Comparison of ENCODE assay signal across 19 mouse cellular contexts in the genomic region with DNA sequence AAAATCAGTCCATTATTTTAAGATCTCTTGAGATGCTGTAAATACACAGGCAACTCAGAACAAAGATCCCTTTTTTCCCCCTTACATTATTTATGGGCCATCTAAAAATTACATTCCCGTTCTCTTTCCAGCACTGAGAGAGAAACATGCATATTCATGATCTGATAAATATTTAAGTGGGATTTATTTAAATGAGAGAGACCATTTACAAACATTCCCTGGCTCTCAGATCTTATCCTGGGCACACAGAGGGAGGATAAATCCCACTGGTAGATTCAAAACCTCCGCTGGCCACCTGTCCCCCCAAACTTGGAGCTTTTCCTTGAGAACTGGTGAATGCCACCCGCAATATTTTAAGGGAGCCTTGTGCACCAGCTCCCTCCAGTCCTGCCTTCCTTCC.
DNase-seq lines count a peak whose midpoint lies in the region; ATAC-seq lines count a peak whose summit lies in the region.
"Had no signal": no experiment of that assay in that cellular context is flagged by ENCODE, and none has a peak within 500 bp of the region (broad histone marks: within the 10 kb centered on the region; RNA-seq: fewer than 3 reads in every experiment).

No protein-coding gene starts in this region.

- DNase-seq in frontal cortex, postnatal 25 days (ENCODE audit: low spot score in 2 of 2) = no peak
- DNase-seq in cerebellum, adult 11-12 months = no peak
- DNase-seq: adrenal gland, adult 2 months; adrenal gland, postnatal 25 days; cerebellum, adult 11 months; cerebellum, adult 9-10 months; cerebellum, postnatal 25 days; gastrocnemius, postnatal 14 days had no signal

- no peaks in the 10 kb centered on the region for H3K9me3 ChIP-seq in midbrain, embryonic 13.5 days
- no peaks in the 10 kb centered on the region for H3K9me3 ChIP-seq in midbrain, embryonic 16.5 days (replicated peaks; ENCODE audit: control insufficient read depth, low read length, poor library complexity, severe bottlenecking)
- no peaks in the 10 kb centered on the region for H3K9me3 ChIP-seq in forebrain, embryonic 16.5 days (ENCODE audit: control insufficient read depth, low read length)
- H3K9me3 ChIP-seq in midbrain, embryonic 15.5 days = no peaks in the 10 kb centered on the region
- H3K9me3 ChIP-seq: embryonic facial prominence, embryonic 12.5 days; heart, embryonic 12.5 days; hindbrain, embryonic 10.5 days had no signal

- H3K27me3 ChIP-seq in midbrain, embryonic 13.5 days = no peaks in the 10 kb centered on the region
- no peaks in the 10 kb centered on the region for H3K27me3 ChIP-seq in midbrain, embryonic 16.5 days (ENCODE audit: control insufficient read depth, insufficient read depth, low read depth, low read length)
- no peaks in the 10 kb centered on the region for H3K27me3 ChIP-seq in forebrain, embryonic 16.5 days (replicated peaks; ENCODE audit: control insufficient read depth, insufficient read depth, low read length)
- H3K27me3 ChIP-seq in midbrain, embryonic 15.5 days (replicated peaks) = no peaks in the 10 kb centered on the region
- H3K27me3 ChIP-seq: embryonic facial prominence, embryonic 12.5 days; heart, embryonic 12.5 days had no signal

- no peak overlapping the region for H3K4me3 ChIP-seq in midbrain, embryonic 13.5 days (replicated peaks)
- H3K4me3 ChIP-seq in midbrain, embryonic 16.5 days (ENCODE audit: low read depth, low read length) = no peak overlapping the region
- H3K4me3 ChIP-seq in forebrain, embryonic 16.5 days (replicated peaks; ENCODE audit: low read length) = no peak overlapping the region
- H3K4me3 ChIP-seq in midbrain, embryonic 15.5 days = no peak overlapping the region
- H3K4me3 ChIP-seq: embryonic facial prominence, embryonic 12.5 days; heart, embryonic 12.5 days; hindbrain, embryonic 10.5 days had no signal

- H3K4me2 ChIP-seq in midbrain, embryonic 13.5 days (replicated peaks) = no peak overlapping the region
- no peak overlapping the region for H3K4me2 ChIP-seq in midbrain, embryonic 16.5 days (ENCODE audit: low read length)
- no peak overlapping the region for H3K4me2 ChIP-seq in forebrain, embryonic 16.5 days (ENCODE audit: low read length)
- no peak overlapping the region for H3K4me2 ChIP-seq in midbrain, embryonic 15.5 days
- H3K4me2 ChIP-seq: embryonic facial prominence, embryonic 12.5 days; heart, embryonic 12.5 days had no signal

- ATAC-seq in frontal cortex, adult (ENCODE audit: low TSS enrichment) = peak; percentile 69
- peak; percentile 66 for ATAC-seq in midbrain, embryonic 13.5 days
- ATAC-seq in midbrain, embryonic 16.5 days = no peak; the same call in 1 of the 2 replicates
- peak; percentile 90 for ATAC-seq in forebrain, embryonic 16.5 days
- peak; percentile 52; the same call in 1 of the 2 replicates for ATAC-seq in midbrain, embryonic 15.5 days (replicated peaks)
- ATAC-seq: hindbrain, embryonic 16.5 days; inflammation-experienced regulatory T-cells, adult 6 months; intestine, postnatal 0 days had no signal

- 42% methylated on average over 3 of the region's 3 CpGs for WGBS in midbrain, embryonic 13.5 days
- 47% methylated on average over 3 of the region's 3 CpGs for WGBS in midbrain, embryonic 16.5 days
- WGBS in forebrain, embryonic 16.5 days = 43% methylated on average over 3 of the region's 3 CpGs
- WGBS in midbrain, embryonic 15.5 days = 37% methylated on average over 3 of the region's 3 CpGs

- no peak overlapping the region for H3K27ac ChIP-seq in midbrain, embryonic 13.5 days
- no peak overlapping the region for H3K27ac ChIP-seq in midbrain, embryonic 16.5 days (ENCODE audit: low read length)
- H3K27ac ChIP-seq in forebrain, embryonic 16.5 days (ENCODE audit: low read length) = no peak overlapping the region
- no peak overlapping the region for H3K27ac ChIP-seq in midbrain, embryonic 15.5 days
- H3K27ac ChIP-seq: embryonic facial prominence, embryonic 12.5 days; hindbrain, embryonic 10.5 days had no signal

- H3K36me3 ChIP-seq in midbrain, embryonic 13.5 days = no peaks in the 10 kb centered on the region
- no peaks in the 10 kb centered on the region for H3K36me3 ChIP-seq in midbrain, embryonic 16.5 days (ENCODE audit: control insufficient read depth, insufficient read depth, low read length)
- no peaks in the 10 kb centered on the region for H3K36me3 ChIP-seq in forebrain, embryonic 16.5 days (ENCODE audit: control insufficient read depth, insufficient read depth)
- no peaks in the 10 kb centered on the region for H3K36me3 ChIP-seq in midbrain, embryonic 15.5 days (replicated peaks)
- H3K36me3 ChIP-seq: embryonic facial prominence, embryonic 12.5 days; heart, embryonic 12.5 days; hindbrain, embryonic 10.5 days had no signal

- 0 out of 2 replicates have a peak, but pooled peaks cover 3% of the 10 kb centered on the region for H3K4me1 ChIP-seq in midbrain, embryonic 13.5 days (replicated peaks)
- H3K4me1 ChIP-seq in midbrain, embryonic 16.5 days (ENCODE audit: control insufficient read depth, insufficient read depth, low read length) = no peaks in the 10 kb centered on the region
- H3K4me1 ChIP-seq in forebrain, embryonic 16.5 days (replicated peaks; ENCODE audit: control insufficient read depth, insufficient read depth, low read length) = peaks cover 7% of the 10 kb centered on the region; the same call in 1 of the 2 replicates
- no peaks in the 10 kb centered on the region for H3K4me1 ChIP-seq in midbrain, embryonic 15.5 days
- H3K4me1 ChIP-seq: embryonic facial prominence, embryonic 12.5 days; heart, embryonic 12.5 days; hindbrain, embryonic 10.5 days had no signal

- H3K9ac ChIP-seq in midbrain, embryonic 13.5 days (replicated peaks) = no peak overlapping the region
- H3K9ac ChIP-seq in midbrain, embryonic 16.5 days (ENCODE audit: low read depth, low read length) = no peak overlapping the region
- no peak overlapping the region for H3K9ac ChIP-seq in forebrain, embryonic 16.5 days (replicated peaks; ENCODE audit: low read depth, low read length)
- H3K9ac ChIP-seq in midbrain, embryonic 15.5 days = no peak overlapping the region
- H3K9ac ChIP-seq: embryonic facial prominence, embryonic 12.5 days; heart, embryonic 12.5 days had no signal
